ENCODE assay signal across 13 mouse cellular contexts in genomic region chr11:55323854-55324253, GRCm38 (mm10). TPM values are rescaled to one million over a fixed set of nuclear protein-coding genes. Genes with fewer than 3 reads are reported as not detected.
A peak's percentile ranks its signal among the peaks of the same experiment; 100 is the strongest.
DNase-seq lines count a peak whose midpoint lies in the region; ATAC-seq and TF ChIP-seq lines count a peak whose summit lies in the region.
"Had no signal": no experiment of that assay in that cellular context is flagged by ENCODE, and none has a peak within 500 bp of the region (broad histone marks: within the 10 kb centered on the region; RNA-seq: fewer than 3 reads in every experiment).

No protein-coding gene starts in this region.

- no peaks in the 10 kb centered on the region for H3K9me3 ChIP-seq in liver, postnatal 0 days (ENCODE audit: low read length)
- H3K9me3 ChIP-seq: embryonic facial prominence, embryonic 15.5 days; kidney, embryonic 15.5 days; neural tube, embryonic 12.5 days had no signal

- WGBS in liver, postnatal 0 days (ENCODE audit: insufficient replicate concordance) = 72% methylated on average over 8 of the region's 8 CpGs

- TF ChIP-seq EP300 in liver, postnatal 0 days (IDR thresholded peaks at IDR 0.05; ENCODE audit: low read depth) = no peak

- H3K4me3 ChIP-seq in liver, postnatal 0 days (ENCODE audit: low read depth, low read length) = no peak overlapping the region
- H3K4me3 ChIP-seq: embryonic facial prominence, embryonic 15.5 days; kidney, embryonic 15.5 days; neural tube, embryonic 12.5 days had no signal

- no peaks in the 10 kb centered on the region for H3K4me1 ChIP-seq in liver, postnatal 0 days (ENCODE audit: insufficient read depth)
- H3K4me1 ChIP-seq: embryonic facial prominence, embryonic 15.5 days; neural tube, embryonic 12.5 days had no signal

- intact Hi-C loops in heart, postnatal 10 days (cut with DNase I) = no loop called here
- intact Hi-C loops in heart, postnatal 36 days (cut with DNase I) = no loop called here

- ATAC-seq in liver, postnatal 0 days = no peak
- no peak for ATAC-seq in erythroid progenitor cell, adult 5-6 weeks (replicated peaks; ENCODE audit: low FRiP score, poor library complexity, severe bottlenecking)
- ATAC-seq: lung, postnatal 0 days had no signal

- H3K36me3 ChIP-seq in liver, postnatal 0 days (replicated peaks; ENCODE audit: insufficient read depth, low read length) = no peaks in the 10 kb centered on the region
- H3K36me3 ChIP-seq: embryonic facial prominence, embryonic 15.5 days; kidney, embryonic 15.5 days; neural tube, embryonic 12.5 days had no signal

- TF ChIP-seq CTCF in liver, postnatal 0 days (IDR thresholded peaks at IDR 0.05; ENCODE audit: low read depth) = no peak

- H3K9ac ChIP-seq in liver, postnatal 0 days (replicated peaks) = no peak overlapping the region
- H3K9ac ChIP-seq: embryonic facial prominence, embryonic 15.5 days; kidney, embryonic 15.5 days; neural tube, embryonic 12.5 days had no signal

- peak; percentile 30 to 49 for DNase-seq in heart, postnatal 10 days
- DNase-seq in heart, postnatal 36 days = no peak
- DNase-seq in cerebellum, adult 18-20 months = peak; percentile 89
- DNase-seq in layer of hippocampus, adult 8-10 months (ENCODE audit: low spot score in 2 of 2) = peak; percentile 74 to 79
- DNase-seq in right cerebral cortex, adult 18-20 months = peak; percentile 77
- DNase-seq in liver, postnatal 0 days = no peak
- DNase-seq in kidney, adult 18-20 months = no peak
- DNase-seq: adrenal gland, postnatal 14 days had no signal

- no peak overlapping the region for H3K27ac ChIP-seq in liver, postnatal 0 days (ENCODE audit: low read depth)
- H3K27ac ChIP-seq: embryonic facial prominence, embryonic 15.5 days; kidney, embryonic 15.5 days; neural tube, embryonic 12.5 days had no signal

- no peaks in the 10 kb centered on the region for H3K27me3 ChIP-seq in liver, postnatal 0 days (ENCODE audit: insufficient read depth, low read length)
- H3K27me3 ChIP-seq: embryonic facial prominence, embryonic 15.5 days; kidney, embryonic 15.5 days; neural tube, embryonic 12.5 days had no signal

- H3K4me2 ChIP-seq in liver, postnatal 0 days (ENCODE audit: low read depth, low read length) = no peak overlapping the region
- H3K4me2 ChIP-seq: embryonic facial prominence, embryonic 15.5 days; kidney, embryonic 15.5 days; neural tube, embryonic 12.5 days had no signal

RNA-seq across cellular contexts. Expression of gene Fat2, which starts 12.5 kb away (rescaled TPM):
- under 1 TPM; 0.02 to 0.05 TPM for total RNA-seq in heart, postnatal 10 days (2021)
- total RNA-seq in heart, postnatal 36 days (2021) = under 1 TPM; 0.03 TPM
- total RNA-seq in layer of hippocampus, adult 8-10 months (2022) = under 1 TPM; 0.21 to 0.35 (median 0.27) TPM
- not detected in 2 replicates for polyA plus RNA-seq in liver, postnatal 0 days (2015; fragmentation: Nextera tagmentation; extraction: Ambion mirVana)
- not detected in 2 replicates for total RNA-seq in erythroid progenitor cell, adult 5-6 weeks (2015; ENCODE audit: low replicate concordance)
- total RNA-seq in erythroid progenitor cell, adult 5-6 weeks (2017; ENCODE audit: low replicate concordance) = not detected in 2 replicates

Comparison
In these comparisons a context has a peak if more than half of its experiments do, and no peak if none do; other contexts are left out.
1. DNase-seq: peak in heart, postnatal 10 days (2 of 2), cerebellum, adult 18-20 months (2 of 2), layer of hippocampus, adult 8-10 months (2 of 2) and right cerebral cortex, adult 18-20 months (single experiment); none in heart, postnatal 36 days (0 of 2), liver, postnatal 0 days (single experiment) and kidney, adult 18-20 months (single experiment).